Mouse (Mus musculus) thymus, adult 2 months (tissue): Measurements from ENCODE around the gene Ephx4. TPM values are rescaled to one million over a fixed set of nuclear protein-coding genes. Genes with fewer than 3 reads are reported as not detected.

ENCODE experiments used
- DNase-seq: peaks from one replicate; pipeline ENCODE4 v3.0.0; 2021
- H3K27ac ChIP-seq: fragments of 200-500 bp; 2 replicates; pipeline ENCODE4 v1.5.1; 2012; ENCODE audit warnings: low read length, control low read depth; ENCODE audit not compliant: control insufficient read depth, insufficient read depth
- H3K27me3 ChIP-seq: fragments of 200-500 bp; 2 replicates; pipeline ENCODE4 v1.6.1; 2012; ENCODE audit warnings: mild to moderate bottlenecking, low read length, moderate library complexity, mixed read lengths; ENCODE audit not compliant: control insufficient read depth, insufficient read depth
- H3K36me3 ChIP-seq: fragments of 200-500 bp; 2 replicates; pipeline ENCODE4 v1.6.1; 2012; ENCODE audit warnings: mild to moderate bottlenecking, low read length, moderate library complexity; ENCODE audit not compliant: control insufficient read depth, insufficient read depth
- H3K4me1 ChIP-seq: fragments of 200-500 bp; replicated peaks from 2 replicates; pipeline ENCODE4 v1.6.1; 2012; ENCODE audit warnings: low read length; ENCODE audit not compliant: control insufficient read depth, insufficient read depth
- H3K4me3 ChIP-seq: fragments of 200-500 bp; 2 replicates; pipeline ENCODE4 v1.5.1; 2012; ENCODE audit warnings: mild to moderate bottlenecking, low read length, control low read depth, moderate library complexity; ENCODE audit not compliant: control insufficient read depth, insufficient read depth
- CTCF ChIP-seq: fragments of 200-500 bp; IDR thresholded peaks from 2 replicates; pipeline ENCODE4 v1.5.1; 2012; ENCODE audit warnings: mild to moderate bottlenecking, control low read depth, low read length, moderate library complexity, borderline replicate concordance; ENCODE audit not compliant: control insufficient read depth, poor library complexity, insufficient read depth; ENCODE audit errors: extremely low read depth
- POLR2A ChIP-seq: fragments of 200-500 bp; IDR thresholded peaks from 2 replicates; pipeline ENCODE4 v1.6.1; 2012; ENCODE audit warnings: mild to moderate bottlenecking, low read length, control low read depth, moderate library complexity; ENCODE audit not compliant: control insufficient read depth, poor library complexity, insufficient read depth; ENCODE audit errors: extremely low read depth
- WGBS: fragments of 180-500 bp; shearing (Covaris S2); methylation state at CpG from one replicate; pipeline ENCODE4 v1.1.7; 2018; 5-methylcytosine and 5-hydroxymethylcytosine counted together
- polyA plus RNA-seq: library from polyadenylated mRNA; depleted of rRNA; stranded (reverse); fragments of >200 nt; gene quantifications from 2 replicates; pipeline ENCODE4 v1.2.3, GENCODE M21; 2012

Gene Ephx4
- polyA plus RNA-seq, 1 experiment = 1.3 TPM

- H3K4me1 ChIP-seq = no peaks in the 10 kb centered on the region
- 98% methylated on average over 2 of the region's 2 CpGs for WGBS
Measured at GRCm38 (mm10) chr5:107415098-107415497, 12.6 kb downstream of the Ephx4 start.

GRCm38 (mm10) chr5:107421676-107422075 is 19.1 kb downstream of the Ephx4 start:
- no peak overlapping the region for H3K27ac ChIP-seq
- no peaks in the 10 kb centered on the region for H3K36me3 ChIP-seq
- no peak for DNase-seq
- H3K27me3 ChIP-seq = no peaks in the 10 kb centered on the region
- TF ChIP-seq CTCF (no peak), POLR2A (no peak)
- 55% methylated on average over 1 of the region's 1 CpGs for WGBS
- H3K4me1 ChIP-seq = no peaks in the 10 kb centered on the region
- no peak overlapping the region for H3K4me3 ChIP-seq

More at GRCm38 (mm10) chr5:107415098-107415497, 12.6 kb downstream of the Ephx4 start:
- no peak for DNase-seq
- no peaks in the 10 kb centered on the region for H3K36me3 ChIP-seq
- TF ChIP-seq POLR2A = no peak
- no peak for TF ChIP-seq CTCF
- H3K4me3 ChIP-seq = no peak overlapping the region
- H3K27ac ChIP-seq = no peak overlapping the region
- no peaks in the 10 kb centered on the region for H3K27me3 ChIP-seq

- TF ChIP-seq CTCF (no peak), POLR2A (no peak)
- Histone ChIP-seq H3K4me1 (no peaks in the 10 kb centered on the region), H3K4me3 (no peak within 1 kb of the TSS), H3K27ac (no peak within 1 kb of the TSS), H3K36me3 (no peaks in the 10 kb centered on the region), H3K27me3 (no peaks in the 10 kb centered on the region)
- DNase-seq = no peak
- WGBS = 85% methylated on average over 3 of the region's 3 CpGs
Measured at GRCm38 (mm10) chr5:107431249-107431648, 28.7 kb downstream of the Ephx4 start, which contains the start of gene Lpcat2b. TSS of gene Lpcat2b (plus strand) at chr5:107431549.

GRCm38 (mm10) chr5:107434001-107434400 is 31.5 kb downstream of the Ephx4 start:
- WGBS = 90% methylated on average over 5 of the region's 5 CpGs
- Histone ChIP-seq H3K4me3 (no peak overlapping the region), H3K27me3 (no peaks in the 10 kb centered on the region), H3K4me1 (peaks cover 3% of the 10 kb centered on the region; the same call in 1 of the 2 replicates), H3K27ac (no peak overlapping the region), H3K36me3 (no peaks in the 10 kb centered on the region)
- no peak for DNase-seq
- TF ChIP-seq POLR2A = no peak
- no peak for TF ChIP-seq CTCF

GRCm38 (mm10) chr5:107436185-107436584 is 33.6 kb downstream of the Ephx4 start:
- H3K4me3 ChIP-seq = no peak overlapping the region
- 72% methylated on average over 6 of the region's 6 CpGs for WGBS
- TF ChIP-seq CTCF (no peak), POLR2A (no peak)
- peaks cover 3% of the 10 kb centered on the region; the same call in 1 of the 2 replicates for H3K4me1 ChIP-seq
- no peaks in the 10 kb centered on the region for H3K27me3 ChIP-seq
- no peaks in the 10 kb centered on the region for H3K36me3 ChIP-seq
- H3K27ac ChIP-seq = no peak overlapping the region
- no peak for DNase-seq

- no peak overlapping the region for H3K27ac ChIP-seq
- peaks cover 3% of the 10 kb centered on the region; the same call in 1 of the 2 replicates for H3K4me1 ChIP-seq
- H3K36me3 ChIP-seq = no peaks in the 10 kb centered on the region
- DNase-seq = no peak
- H3K27me3 ChIP-seq = no peaks in the 10 kb centered on the region
- no peak overlapping the region for H3K4me3 ChIP-seq
- TF ChIP-seq CTCF = no peak
- WGBS = 96% methylated on average over 6 of the region's 6 CpGs
Measured at GRCm38 (mm10) chr5:107436587-107437209, 34.2 kb downstream of the Ephx4 start.
